Mouse (Mus musculus) adrenal gland, adult 2 months (tissue): ENCODE measurements around the gene Rpl26. TPM values are rescaled to one million over a fixed set of nuclear protein-coding genes. Genes with fewer than 3 reads are reported as not detected.

Experiments
- polyA plus RNA-seq: library from polyadenylated mRNA; depleted of rRNA; stranded (reverse); fragments of >200 nt; gene quantifications from 2 replicates; pipeline ENCODE4 v1.2.3, GENCODE M21; 2012; rRNA removed
- total RNA-seq, 2 experiments: library from RNA; stranded (reverse); gene quantifications; 2 replicates each; pipeline ENCODE4 v1.2.3; 2021

Gene Rpl26
- total and polyA plus RNA-seq, 3 experiments, result 146 to 1,327 (median 1,114) TPM

Other genes starting within 250 kb of the Rpl26 start
- gene Myh10, start 210.0 kb upstream of the Rpl26 start, total RNA-seq, result 10 to 100 TPM; 31.8 to 43.8 TPM
- gene Myh10, start 210.0 kb upstream of the Rpl26 start, polyA plus RNA-seq, result 9.4 and 10.1 TPM in 2 replicates
- 10 to 100 TPM; 60.6 to 98.0 TPM for gene Ndel1, start 29.7 kb upstream of the Rpl26 start, total RNA-seq
- gene Ndel1, start 29.7 kb upstream of the Rpl26 start, polyA plus RNA-seq, result 156 and 186 TPM in 2 replicates
- gene Rnf222, start 13.0 kb upstream of the Rpl26 start, total RNA-seq, result under 1 TPM in 1 of 2 experiments, not detected in 1; 0.09 TPM
- gene Rnf222, start 13.0 kb upstream of the Rpl26 start, polyA plus RNA-seq, result 0.23 and 0.39 TPM in 2 replicates
- gene Odf4, start 25.5 kb downstream of the Rpl26 start, total RNA-seq, result not detected
- not detected in 2 replicates for gene Odf4, start 25.5 kb downstream of the Rpl26 start, polyA plus RNA-seq
- gene Arhgef15, start 55.9 kb downstream of the Rpl26 start, total RNA-seq, result 10 to 100 TPM; 15.2 to 21.6 TPM
- 133 and 183 TPM in 2 replicates for gene Arhgef15, start 55.9 kb downstream of the Rpl26 start, polyA plus RNA-seq
- 10 to 100 TPM; 40.4 to 45.9 TPM for gene Slc25a35, start 66.5 kb downstream of the Rpl26 start, total RNA-seq
- 61.3 and 78.3 TPM in 2 replicates for gene Slc25a35, start 66.5 kb downstream of the Rpl26 start, polyA plus RNA-seq
- gene Rangrf, start 73.6 kb downstream of the Rpl26 start, total RNA-seq, result 10 to 100 TPM; 13.5 to 31.2 TPM
- gene Rangrf, start 73.6 kb downstream of the Rpl26 start, polyA plus RNA-seq, result 16.9 and 17.8 TPM in 2 replicates
- gene Pfas, start 106.9 kb downstream of the Rpl26 start, total RNA-seq, result 10 to 100 TPM; 23.7 to 28.6 TPM
- 14.5 and 16.7 TPM in 2 replicates for gene Pfas, start 106.9 kb downstream of the Rpl26 start, polyA plus RNA-seq
- 10 to 100 TPM; 21.8 to 26.6 TPM for gene Ctc1, start 114.3 kb downstream of the Rpl26 start, total RNA-seq
- 37.8 and 39.7 TPM in 2 replicates for gene Ctc1, start 114.3 kb downstream of the Rpl26 start, polyA plus RNA-seq
- gene Aurkb, start 144.1 kb downstream of the Rpl26 start, total RNA-seq, result 1 to 10 TPM; 1.7 to 2.8 TPM
- gene Aurkb, start 144.1 kb downstream of the Rpl26 start, polyA plus RNA-seq, result 10.8 and 11.2 TPM in 2 replicates
- gene Borcs6, start 158.1 kb downstream of the Rpl26 start, total RNA-seq, result 10 to 100 TPM; 21.3 to 26.4 TPM
- gene Borcs6, start 158.1 kb downstream of the Rpl26 start, polyA plus RNA-seq, result 38.9 and 41.4 TPM in 2 replicates
- gene Tmem107, start 169.2 kb downstream of the Rpl26 start, total RNA-seq, result 10 to 100 TPM in 1 of 2 experiments, 1 to 10 TPM in 1; 9.5 to 16.9 TPM
- 46.6 and 49.1 TPM in 2 replicates for gene Tmem107, start 169.2 kb downstream of the Rpl26 start, polyA plus RNA-seq
- gene Vamp2, start 186.9 kb downstream of the Rpl26 start, total RNA-seq, result 100 to 1,000 TPM; 104 to 130 TPM
- 425 and 479 TPM in 2 replicates for gene Vamp2, start 186.9 kb downstream of the Rpl26 start, polyA plus RNA-seq
- gene Per1, start 193.6 kb downstream of the Rpl26 start, total RNA-seq, result 10 to 100 TPM; 55.0 to 75.9 TPM
- gene Per1, start 193.6 kb downstream of the Rpl26 start, polyA plus RNA-seq, result 41.3 and 76.1 TPM in 2 replicates
- not detected for gene Hes7, start 218.8 kb downstream of the Rpl26 start, total RNA-seq
- gene Hes7, start 218.8 kb downstream of the Rpl26 start, polyA plus RNA-seq, result 1.3 and 1.6 TPM in 2 replicates
- gene 9130213A22Rik, start 221.0 kb downstream of the Rpl26 start, total RNA-seq, result under 1 TPM; 0.59 to 0.78 TPM
- gene 9130213A22Rik, start 221.0 kb downstream of the Rpl26 start, polyA plus RNA-seq, result 2.3 and 3.0 TPM in 2 replicates
- 1 to 10 TPM in 1 of 2 experiments, under 1 TPM in 1; 0.79 to 1.0 TPM for gene Aloxe3, start 224.3 kb downstream of the Rpl26 start, total RNA-seq
- 1.4 and 2.5 TPM in 2 replicates for gene Aloxe3, start 224.3 kb downstream of the Rpl26 start, polyA plus RNA-seq